Mouse (Mus musculus): ENCODE measurements at regions not wholly inside any gene's neighbourhood (a gene's known extent, or its start where the extent isn't known, plus 50 kb on each side); places are given as distances from the start of the nearest gene placed in this dataset.

DNA sequence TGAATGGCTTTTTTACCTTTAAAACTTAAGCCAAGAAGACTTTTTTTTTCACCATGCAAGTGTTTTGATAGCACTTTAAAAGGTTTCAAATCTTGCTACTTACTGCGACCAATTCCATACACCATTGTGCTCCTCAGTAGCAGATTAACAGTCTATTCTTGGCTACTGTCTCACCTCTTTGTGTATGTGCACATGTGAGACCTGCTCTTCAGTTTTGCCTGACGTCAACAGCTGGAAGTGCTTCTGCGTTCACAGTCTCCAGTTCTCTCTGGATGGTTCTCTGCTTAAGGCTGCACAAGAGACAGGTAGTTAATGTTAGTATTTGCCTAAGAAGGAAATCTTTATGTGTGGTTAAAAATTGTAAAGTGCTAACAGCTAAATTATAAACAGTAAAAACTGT, 282.1 kb downstream of the Sim1 start:
- H3K27me3 ChIP-seq (ENCODE audit: control insufficient read depth, insufficient read depth, low read length), result no peaks in the 10 kb centered on the region
- H3K27ac ChIP-seq (ENCODE audit: low read depth, low read length), result no peak overlapping the region
- 72% methylated on average over 3 of the region's 3 CpGs for WGBS
- no peak for ATAC-seq (ENCODE audit: low FRiP score, low TSS enrichment)
- H3K36me3 ChIP-seq (ENCODE audit: control insufficient read depth, insufficient read depth, low read length), result no peaks in the 10 kb centered on the region
- H3K4me1 ChIP-seq (ENCODE audit: control insufficient read depth, insufficient read depth, low read length), result no peaks in the 10 kb centered on the region
- H3K4me3 ChIP-seq (ENCODE audit: low read length), result no peak overlapping the region
- H3K9me3 ChIP-seq (ENCODE audit: control insufficient read depth, low read length), result no peaks in the 10 kb centered on the region
- no peak overlapping the region for H3K4me2 ChIP-seq (replicated peaks; ENCODE audit: low read depth, low read length)
- no peak overlapping the region for H3K9ac ChIP-seq (ENCODE audit: low read depth, low read length)

DNA sequence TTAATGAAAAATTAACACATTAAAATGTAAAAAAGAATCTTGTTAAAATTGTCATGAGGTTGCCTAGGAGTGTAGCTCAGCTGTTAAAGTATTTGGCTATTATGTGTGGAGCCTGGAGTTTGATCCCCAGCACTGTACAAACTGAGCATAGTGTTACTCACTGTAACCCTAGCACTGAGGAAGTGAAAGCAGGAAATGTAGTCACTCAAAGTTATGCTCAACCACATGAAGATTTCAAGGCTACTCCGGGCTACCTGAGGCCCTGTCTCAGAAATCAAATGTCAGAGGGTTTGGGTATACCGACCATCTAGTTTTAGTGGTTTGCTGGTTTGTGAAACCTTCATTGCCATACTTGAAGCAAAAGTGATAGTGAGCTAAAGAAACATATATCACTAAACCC, 287.2 kb downstream of the Sim1 start:
- 89% methylated on average over 2 of the region's 2 CpGs for whole genome bisulfite sequencing

DNA sequence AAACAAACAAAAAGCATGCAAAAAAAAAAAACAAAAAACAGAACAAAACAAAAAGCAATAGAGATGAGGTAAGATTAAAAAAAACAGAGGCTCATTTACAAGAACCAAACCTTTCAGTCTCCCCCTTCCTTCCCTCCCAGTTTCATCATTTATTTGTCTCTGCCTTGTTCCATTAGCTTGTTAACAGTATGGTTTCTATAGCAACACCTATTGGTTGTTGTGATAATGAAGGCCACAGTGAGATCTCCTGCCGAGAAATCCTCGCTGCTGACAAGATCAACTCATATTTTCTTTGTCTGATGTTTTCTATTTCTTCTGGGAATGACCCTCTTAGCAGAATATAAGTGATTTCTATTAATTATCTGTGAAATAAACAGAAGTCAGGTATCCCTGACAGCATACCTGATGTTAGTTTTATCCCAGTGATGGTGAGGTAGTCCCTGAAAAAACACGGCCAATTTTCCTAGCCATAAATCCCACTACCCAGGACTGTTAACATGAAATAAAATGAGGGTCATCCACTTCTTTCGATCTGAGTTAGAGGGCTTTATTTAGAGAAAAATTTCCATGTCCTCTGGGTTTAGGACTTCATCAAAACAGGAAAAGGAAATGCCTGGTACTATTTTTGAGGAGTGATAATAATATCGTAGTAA, 288.9 kb upstream of the Gm49339 start:
- ATAC-seq (ENCODE audit: low FRiP score, low TSS enrichment), result no peak
- 49% methylated on average over 5 of the region's 5 CpGs for WGBS

More for the DNA sequence above, 287.2 kb downstream of the Sim1 start:
- Histone ChIP-seq H3K4me2 (replicated peaks; ENCODE audit: low read depth, low read length) (no peak overlapping the region), H3K27ac (ENCODE audit: low read depth, low read length) (no peak overlapping the region), H3K36me3 (ENCODE audit: control insufficient read depth, insufficient read depth, low read length) (no peaks in the 10 kb centered on the region), H3K4me1 (ENCODE audit: control insufficient read depth, insufficient read depth, low read length) (no peaks in the 10 kb centered on the region), H3K9me3 (ENCODE audit: control insufficient read depth, low read length) (no peaks in the 10 kb centered on the region), H3K4me3 (ENCODE audit: low read length) (no peak overlapping the region), H3K27me3 (ENCODE audit: control insufficient read depth, insufficient read depth, low read length) (no peaks in the 10 kb centered on the region), H3K9ac (ENCODE audit: low read depth, low read length) (no peak overlapping the region)
- no peak for ATAC-seq (ENCODE audit: low FRiP score, low TSS enrichment)

DNA sequence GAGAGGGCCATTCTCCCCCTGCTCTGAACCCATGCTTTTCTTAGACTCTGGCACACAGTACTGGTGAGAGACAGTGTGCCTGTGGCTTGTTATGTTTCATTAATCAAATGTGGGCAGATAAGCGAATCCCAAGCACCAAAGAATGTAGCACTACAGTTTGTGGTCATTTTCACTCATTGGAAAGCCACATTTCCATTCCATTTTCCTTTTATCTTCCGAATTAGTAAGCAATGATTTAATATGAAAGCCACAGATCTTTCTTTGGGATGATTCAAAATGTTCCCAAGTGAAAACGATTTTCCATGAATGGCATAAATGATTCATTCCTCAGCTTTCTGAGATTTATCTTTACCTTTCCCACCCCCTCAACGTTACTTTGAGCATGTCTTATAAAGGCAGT, 260.9 kb upstream of the Gm49339 start:
- ATAC-seq (ENCODE audit: low FRiP score, low TSS enrichment), result no peak
- no peaks in the 10 kb centered on the region for H3K4me1 ChIP-seq (ENCODE audit: control insufficient read depth, insufficient read depth, low read length)
- WGBS, result 78% methylated on average over 4 of the region's 4 CpGs

More for the DNA sequence above, 288.9 kb upstream of the Gm49339 start:
- Histone ChIP-seq H3K9me3 (ENCODE audit: control insufficient read depth, low read length) (no peaks in the 10 kb centered on the region), H3K4me3 (ENCODE audit: low read length) (no peak overlapping the region), H3K4me1 (ENCODE audit: control insufficient read depth, insufficient read depth, low read length) (no peaks in the 10 kb centered on the region), H3K4me2 (replicated peaks; ENCODE audit: low read depth, low read length) (no peak overlapping the region), H3K36me3 (ENCODE audit: control insufficient read depth, insufficient read depth, low read length) (no peaks in the 10 kb centered on the region), H3K27ac (ENCODE audit: low read depth, low read length) (no peak overlapping the region), H3K9ac (ENCODE audit: low read depth, low read length) (no peak overlapping the region), H3K27me3 (ENCODE audit: control insufficient read depth, insufficient read depth, low read length) (no peaks in the 10 kb centered on the region)

DNA sequence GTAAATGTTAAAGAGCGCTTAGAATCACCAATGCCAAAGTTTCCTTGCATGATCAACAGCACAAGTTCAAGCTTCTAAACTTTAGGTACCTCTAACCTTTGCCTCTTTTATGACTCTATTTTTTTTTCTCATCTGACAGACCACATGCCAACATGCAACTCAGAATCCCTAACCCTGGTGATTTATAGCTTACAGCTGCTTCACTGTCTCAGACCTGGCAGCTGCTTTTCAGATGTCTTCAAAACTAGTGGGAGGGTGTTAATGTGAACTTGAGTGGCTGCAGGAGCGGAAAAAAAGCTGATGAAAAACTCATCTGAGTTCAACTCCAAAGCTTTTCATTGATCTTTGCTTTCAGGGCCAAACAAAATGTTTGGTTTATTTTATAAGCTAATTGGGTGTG, 246.8 kb upstream of the Gm49339 start:
- Histone ChIP-seq H3K4me2 (replicated peaks; ENCODE audit: low read depth, low read length) (no peak overlapping the region), H3K9me3 (ENCODE audit: control insufficient read depth, low read length) (no peaks in the 10 kb centered on the region), H3K9ac (ENCODE audit: low read depth, low read length) (no peak overlapping the region), H3K27ac (ENCODE audit: low read depth, low read length) (no peak overlapping the region), H3K4me1 (ENCODE audit: control insufficient read depth, insufficient read depth, low read length) (no peaks in the 10 kb centered on the region), H3K4me3 (ENCODE audit: low read length) (no peak overlapping the region), H3K36me3 (ENCODE audit: control insufficient read depth, insufficient read depth, low read length) (no peaks in the 10 kb centered on the region), H3K27me3 (ENCODE audit: control insufficient read depth, insufficient read depth, low read length) (no peaks in the 10 kb centered on the region)
- WGBS, result 65% methylated on average over 2 of the region's 2 CpGs
- ATAC-seq (ENCODE audit: low FRiP score, low TSS enrichment), result no peak

More for the DNA sequence above, 260.9 kb upstream of the Gm49339 start:
- Histone ChIP-seq H3K9ac (ENCODE audit: low read depth, low read length) (no peak overlapping the region), H3K36me3 (ENCODE audit: control insufficient read depth, insufficient read depth, low read length) (no peaks in the 10 kb centered on the region), H3K27me3 (ENCODE audit: control insufficient read depth, insufficient read depth, low read length) (no peaks in the 10 kb centered on the region), H3K27ac (ENCODE audit: low read depth, low read length) (no peak overlapping the region), H3K4me3 (ENCODE audit: low read length) (no peak overlapping the region), H3K4me2 (replicated peaks; ENCODE audit: low read depth, low read length) (no peak overlapping the region), H3K9me3 (ENCODE audit: control insufficient read depth, low read length) (no peaks in the 10 kb centered on the region)

GRCm38 (mm10) chr10:51235586-51236575, 244.5 kb upstream of the Gm49339 start:
- Histone ChIP-seq H3K36me3 (ENCODE audit: control insufficient read depth, insufficient read depth, low read length) (no peaks in the 10 kb centered on the region), H3K9me3 (ENCODE audit: control insufficient read depth, low read length) (no peaks in the 10 kb centered on the region), H3K9ac (ENCODE audit: low read depth, low read length) (no peak overlapping the region), H3K27me3 (ENCODE audit: control insufficient read depth, insufficient read depth, low read length) (no peaks in the 10 kb centered on the region), H3K4me1 (ENCODE audit: control insufficient read depth, insufficient read depth, low read length) (no peaks in the 10 kb centered on the region), H3K4me3 (ENCODE audit: low read length) (no peak overlapping the region), H3K27ac (ENCODE audit: low read depth, low read length) (no peak overlapping the region), H3K4me2 (replicated peaks; ENCODE audit: low read depth, low read length) (no peak overlapping the region)
- peak; percentile 80; the same call in 1 of the 2 replicates for ATAC-seq (ENCODE audit: low FRiP score, low TSS enrichment)
- 30% methylated on average over 10 of the region's 10 CpGs for WGBS

DNA sequence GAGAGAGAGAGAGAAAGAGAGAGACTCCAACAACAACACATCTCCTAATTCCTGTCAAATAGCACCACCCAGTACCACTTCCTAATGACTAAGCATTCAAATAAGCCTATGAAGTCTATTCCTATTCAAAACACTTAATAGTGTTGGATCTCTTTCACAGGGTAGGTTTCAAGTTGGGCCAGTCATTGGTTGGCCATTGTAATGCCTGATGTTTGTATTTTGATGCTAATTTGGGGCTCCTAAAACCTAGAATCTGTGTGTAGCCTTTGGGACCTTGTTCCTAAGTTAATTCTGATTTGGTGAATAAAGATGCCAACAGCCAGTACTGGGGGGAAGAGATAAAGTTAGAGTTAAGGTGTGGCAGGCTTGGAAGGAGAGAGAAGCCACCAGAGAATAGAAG, 242.3 kb upstream of the Gm49339 start:
- Histone ChIP-seq H3K27me3 (ENCODE audit: control insufficient read depth, insufficient read depth, low read length) (no peaks in the 10 kb centered on the region), H3K4me2 (replicated peaks; ENCODE audit: low read depth, low read length) (no peak overlapping the region), H3K4me3 (ENCODE audit: low read length) (no peak overlapping the region), H3K9me3 (ENCODE audit: control insufficient read depth, low read length) (no peaks in the 10 kb centered on the region), H3K4me1 (ENCODE audit: control insufficient read depth, insufficient read depth, low read length) (no peaks in the 10 kb centered on the region), H3K27ac (ENCODE audit: low read depth, low read length) (no peak overlapping the region), H3K9ac (ENCODE audit: low read depth, low read length) (no peak overlapping the region), H3K36me3 (ENCODE audit: control insufficient read depth, insufficient read depth, low read length) (no peaks in the 10 kb centered on the region)
- no peak for ATAC-seq (ENCODE audit: low FRiP score, low TSS enrichment)

GRCm38 (mm10) chr10:51253439-51253838, 227.0 kb upstream of the Gm49339 start:
- Histone ChIP-seq H3K27ac (ENCODE audit: low read depth, low read length) (no peak overlapping the region), H3K27me3 (ENCODE audit: control insufficient read depth, insufficient read depth, low read length) (no peaks in the 10 kb centered on the region), H3K4me3 (ENCODE audit: low read length) (no peak overlapping the region), H3K9me3 (ENCODE audit: control insufficient read depth, low read length) (no peaks in the 10 kb centered on the region), H3K9ac (ENCODE audit: low read depth, low read length) (no peak overlapping the region), H3K4me2 (replicated peaks; ENCODE audit: low read depth, low read length) (no peak overlapping the region), H3K4me1 (ENCODE audit: control insufficient read depth, insufficient read depth, low read length) (no peaks in the 10 kb centered on the region), H3K36me3 (ENCODE audit: control insufficient read depth, insufficient read depth, low read length) (no peaks in the 10 kb centered on the region)
- no peak for ATAC-seq (ENCODE audit: low FRiP score, low TSS enrichment)
- 94% methylated on average over 1 of the region's 1 CpGs for WGBS

DNA sequence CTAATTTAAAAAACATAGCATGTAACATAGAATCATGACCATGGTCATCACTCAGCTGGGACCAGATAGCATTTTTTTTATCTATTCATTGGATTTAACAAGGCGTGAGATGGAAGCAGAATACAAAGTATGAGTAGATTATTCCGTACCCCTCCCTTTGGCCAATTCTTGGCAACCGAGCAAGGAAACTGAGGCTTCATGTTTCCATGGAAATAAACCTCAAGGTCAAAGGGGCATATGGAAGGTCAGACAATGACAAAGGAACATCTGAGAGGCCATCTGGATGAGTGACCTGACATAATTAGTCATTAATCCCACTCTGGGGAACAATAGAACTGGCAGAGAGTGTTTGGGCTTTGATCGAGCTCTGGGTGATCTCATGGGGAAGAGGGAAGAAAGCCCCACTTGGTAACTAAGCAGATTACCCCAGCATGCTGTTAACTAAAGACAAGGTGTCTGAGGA, 222.8 kb upstream of the Gm49339 start:
- Histone ChIP-seq H3K4me3 (ENCODE audit: low read length) (no peak overlapping the region), H3K9me3 (ENCODE audit: control insufficient read depth, low read length) (no peaks in the 10 kb centered on the region), H3K36me3 (ENCODE audit: control insufficient read depth, insufficient read depth, low read length) (no peaks in the 10 kb centered on the region), H3K27me3 (ENCODE audit: control insufficient read depth, insufficient read depth, low read length) (no peaks in the 10 kb centered on the region), H3K4me1 (ENCODE audit: control insufficient read depth, insufficient read depth, low read length) (no peaks in the 10 kb centered on the region), H3K27ac (ENCODE audit: low read depth, low read length) (no peak overlapping the region), H3K9ac (ENCODE audit: low read depth, low read length) (no peak overlapping the region), H3K4me2 (replicated peaks; ENCODE audit: low read depth, low read length) (no peak overlapping the region)
- whole genome bisulfite sequencing, result 54% methylated on average over 4 of the region's 4 CpGs
- ATAC-seq (ENCODE audit: low FRiP score, low TSS enrichment), result no peak
